Mouse (Mus musculus) stomach, postnatal 0 days (tissue): ENCODE measurements at regions not wholly inside any gene's neighbourhood (a gene's known extent, or its start where the extent isn't known, plus 50 kb on each side); places are given as distances from the start of the nearest gene placed in this dataset.

Experiments used
- CTCF ChIP-seq: IDR thresholded peaks from 2 replicates; pipeline ENCODE4 v1.5.1; 2016; ENCODE audit warnings: antibody characterized with exemption, low read depth, mild to moderate bottlenecking, moderate library complexity
- EP300 ChIP-seq: optimal IDR thresholded peaks from 2 replicates; pipeline ENCODE3; 2016; ENCODE audit warnings: antibody characterized with exemption

GRCm38 (mm10) chr2:101288119-101288518 is 336.4 kb upstream of the Rag2 start:
- TF ChIP-seq EP300, result no peak
- no peak for TF ChIP-seq CTCF
